Mouse (Mus musculus): ENCODE data around the gene Pdss2.
A peak's percentile ranks its signal among the peaks of the same experiment; 100 is the strongest.

Pdss2 gene

GRCm38 (mm10) chr10:43440050-43440449 lies 218.8 kb downstream of the Pdss2 start:
- DNase-seq (ENCODE audit: low read depth) = no peak

- peak; percentile 52 for DNase-seq (ENCODE audit: low read depth)
Observed at GRCm38 (mm10) chr10:43440981-43441740, 219.9 kb downstream of the Pdss2 start.

GRCm38 (mm10) chr10:43448656-43449055 lies 227.4 kb downstream of the Pdss2 start:
- peak; percentile 39 for DNase-seq (ENCODE audit: low read depth)

- DNase-seq (ENCODE audit: low read depth) = peak; percentile 76
Observed at GRCm38 (mm10) chr10:43451848-43452662, 230.8 kb downstream of the Pdss2 start.

GRCm38 (mm10) chr10:43452663-43452996 lies 231.3 kb downstream of the Pdss2 start:
- DNase-seq (ENCODE audit: low read depth) = no peak

GRCm38 (mm10) chr10:43454219-43454618 lies 232.9 kb downstream of the Pdss2 start:
- no peak for DNase-seq (ENCODE audit: low read depth)

- no peak for DNase-seq (ENCODE audit: low read depth)
Observed at GRCm38 (mm10) chr10:43454671-43455070, 233.4 kb downstream of the Pdss2 start.

GRCm38 (mm10) chr10:43462821-43463220 lies 241.5 kb downstream of the Pdss2 start:
- no peak for DNase-seq (ENCODE audit: low read depth)

- no peak for DNase-seq (ENCODE audit: low read depth)
Observed at GRCm38 (mm10) chr10:43463227-43463626, 241.9 kb downstream of the Pdss2 start.

- no peak for DNase-seq (ENCODE audit: low read depth)
Observed at GRCm38 (mm10) chr10:43466223-43466622, 244.9 kb downstream of the Pdss2 start.

GRCm38 (mm10) chr10:43467659-43468058 lies 246.4 kb downstream of the Pdss2 start:
- DNase-seq (ENCODE audit: low read depth) = peak; percentile 19

- no peak for DNase-seq (ENCODE audit: low read depth)
Observed at GRCm38 (mm10) chr10:43468293-43468692, 247.0 kb downstream of the Pdss2 start.

GRCm38 (mm10) chr10:43475376-43475775 lies 254.1 kb downstream of the Pdss2 start:
- DNase-seq (ENCODE audit: low read depth) = peak; percentile 77

- no peak for DNase-seq (ENCODE audit: low read depth)
Observed at GRCm38 (mm10) chr10:43477459-43477858, 256.2 kb downstream of the Pdss2 start.

GRCm38 (mm10) chr10:43477865-43478681 lies 256.8 kb downstream of the Pdss2 start:
- DNase-seq (ENCODE audit: low read depth) = peak; percentile 90

- peak; percentile 63 for DNase-seq (ENCODE audit: low read depth)
Observed at GRCm38 (mm10) chr10:43478751-43479435, 257.6 kb downstream of the Pdss2 start, which contains the start of gene Bend3. TSS of gene Bend3 (plus strand) at chr10:43478831.

- DNase-seq (ENCODE audit: low read depth) = peak; percentile 76
Observed at GRCm38 (mm10) chr10:43479436-43480157, 258.3 kb downstream of the Pdss2 start.

GRCm38 (mm10) chr10:43480227-43480849 lies 259.1 kb downstream of the Pdss2 start:
- peak; percentile 30 for DNase-seq (ENCODE audit: low read depth)

- no peak for DNase-seq (ENCODE audit: low read depth)
Observed at GRCm38 (mm10) chr10:43481179-43481578, 259.9 kb downstream of the Pdss2 start.

- DNase-seq (ENCODE audit: low read depth) = no peak
Observed at GRCm38 (mm10) chr10:43482021-43482420, 260.7 kb downstream of the Pdss2 start.

Data from 416B (cell line).